Mouse (Mus musculus) embryonic facial prominence, embryonic 13.5 days (tissue): Measurements from ENCODE around the gene Cacna1s. TPM values are rescaled to one million over a fixed set of nuclear protein-coding genes. Genes with fewer than 3 reads are reported as not detected.

Source experiments
- ATAC-seq: fragments of 200-750 bp; cut with Nextera tagmentation; 2 replicates; pipeline ENCODE4 v1.8.0; 2017; ENCODE audit warnings: low read depth; ENCODE audit not compliant: insufficient number of reproducible peaks, insufficient read depth, low FRiP score, low TSS enrichment
- H3K27ac ChIP-seq: fragments of 300-500 bp; sonication (generic); 2 replicates; pipeline ENCODE4 v1.5.1; 2015; ENCODE audit warnings: moderate library complexity, mild to moderate bottlenecking, inconsistent platforms
- H3K27me3 ChIP-seq: fragments of 300-500 bp; sonication (generic); 2 replicates; pipeline ENCODE4 v1.6.1; 2015; ENCODE audit warnings: mild to moderate bottlenecking, inconsistent platforms
- H3K36me3 ChIP-seq: fragments of 300-500 bp; sonication (generic); 2 replicates; pipeline ENCODE4 v1.6.1; 2015; ENCODE audit warnings: mild to moderate bottlenecking, inconsistent platforms
- H3K4me1 ChIP-seq: fragments of 300-500 bp; sonication (generic); 2 replicates; pipeline ENCODE4 v1.6.1; 2015; ENCODE audit warnings: inconsistent platforms
- H3K4me2 ChIP-seq: fragments of 300-500 bp; sonication (generic); 2 replicates; pipeline ENCODE4 v1.6.1; 2015; ENCODE audit warnings: moderate library complexity, mild to moderate bottlenecking, inconsistent platforms
- H3K4me3 ChIP-seq: fragments of 300-500 bp; sonication (generic); 2 replicates; pipeline ENCODE4 v1.5.1; 2015; ENCODE audit warnings: mild to moderate bottlenecking, inconsistent platforms
- H3K9ac ChIP-seq: fragments of 300-500 bp; sonication (generic); 2 replicates; pipeline ENCODE4 v1.6.1; 2015; ENCODE audit warnings: mild to moderate bottlenecking, inconsistent platforms
- H3K9me3 ChIP-seq: fragments of 300-500 bp; sonication (generic); 2 replicates; pipeline ENCODE4 v1.6.1; 2016; ENCODE audit warnings: inconsistent platforms
- WGBS: fragments of 180-500 bp; shearing (Covaris S2); methylation state at CpG from one replicate; pipeline ENCODE4 v1.1.7; 2015; ENCODE audit warnings: mixed read lengths; 5-methylcytosine and 5-hydroxymethylcytosine counted together
- polyA plus RNA-seq: library from polyadenylated mRNA; unstranded; fragments of >200 nt; fragmentation: Nextera tagmentation; extraction: Ambion mirVana; gene quantifications from 2 replicates; pipeline ENCODE4 v1.2.1, GENCODE M21; 2015

The Cacna1s gene
- polyA plus RNA-seq, 1 experiment from 2014 or later, result 1.3 TPM

- H3K4me3 ChIP-seq, result no peak overlapping the region
- ATAC-seq, result 0 out of 2 replicates have a peak, but pooled peaks have one; percentile 26
- no peaks in the 10 kb centered on the region for H3K36me3 ChIP-seq
- H3K27ac ChIP-seq, result no peak overlapping the region
- no peaks in the 10 kb centered on the region for H3K4me1 ChIP-seq
- no peak overlapping the region for H3K4me2 ChIP-seq
- WGBS, result 70% methylated on average over 9 of the region's 9 CpGs
- H3K9me3 ChIP-seq, result no peaks in the 10 kb centered on the region
- H3K27me3 ChIP-seq, result no peaks in the 10 kb centered on the region
- H3K9ac ChIP-seq, result no peak overlapping the region
These were observed 37.0 kb downstream of the Cacna1s start for GRCm38 (mm10) chr1:136089368-136090165.

- 75% methylated on average over 3 of the region's 3 CpGs for WGBS
- H3K27ac ChIP-seq, result no peak overlapping the region
- H3K4me2 ChIP-seq, result no peak overlapping the region
- ATAC-seq, result no peak
- H3K4me3 ChIP-seq, result no peak overlapping the region
- no peaks in the 10 kb centered on the region for H3K27me3 ChIP-seq
- no peaks in the 10 kb centered on the region for H3K36me3 ChIP-seq
- no peak overlapping the region for H3K9ac ChIP-seq
- no peaks in the 10 kb centered on the region for H3K9me3 ChIP-seq
- no peaks in the 10 kb centered on the region for H3K4me1 ChIP-seq
These were observed 41.2 kb downstream of the Cacna1s start for GRCm38 (mm10) chr1:136093726-136094125.

- no peak overlapping the region for H3K9ac ChIP-seq
- H3K4me1 ChIP-seq, result no peaks in the 10 kb centered on the region
- no peak for ATAC-seq
- H3K4me3 ChIP-seq, result no peak overlapping the region
- no peaks in the 10 kb centered on the region for H3K27me3 ChIP-seq
- no peak overlapping the region for H3K27ac ChIP-seq
- H3K9me3 ChIP-seq, result no peaks in the 10 kb centered on the region
- WGBS, result 84% methylated on average over 5 of the region's 5 CpGs
- no peaks in the 10 kb centered on the region for H3K36me3 ChIP-seq
- no peak overlapping the region for H3K4me2 ChIP-seq
These were observed 42.3 kb downstream of the Cacna1s start for GRCm38 (mm10) chr1:136094807-136095206.

GRCm38 (mm10) chr1:136102094-136102493 lies 49.5 kb downstream of the Cacna1s start:
- H3K27ac ChIP-seq, result no peak overlapping the region
- peaks cover 13% of the 10 kb centered on the region for H3K4me1 ChIP-seq
- no peak overlapping the region for H3K4me3 ChIP-seq
- H3K27me3 ChIP-seq, result no peaks in the 10 kb centered on the region
- ATAC-seq, result no peak
- no peaks in the 10 kb centered on the region for H3K36me3 ChIP-seq
- H3K9ac ChIP-seq, result no peak overlapping the region
- WGBS, result 70% methylated on average over 4 of the region's 4 CpGs
- no peak overlapping the region for H3K4me2 ChIP-seq
- H3K9me3 ChIP-seq, result no peaks in the 10 kb centered on the region

GRCm38 (mm10) chr1:136102551-136102950 lies 50.0 kb downstream of the Cacna1s start:
- Histone ChIP-seq H3K9ac (no peak overlapping the region), H3K27ac (no peak overlapping the region), H3K4me2 (no peak overlapping the region), H3K9me3 (no peaks in the 10 kb centered on the region), H3K36me3 (no peaks in the 10 kb centered on the region), H3K4me1 (peaks cover 13% of the 10 kb centered on the region), H3K4me3 (no peak overlapping the region), H3K27me3 (no peaks in the 10 kb centered on the region)
- ATAC-seq, result no peak
- 86% methylated on average over 3 of the region's 3 CpGs for WGBS

- Histone ChIP-seq H3K27me3 (no peaks in the 10 kb centered on the region), H3K4me2 (no peak overlapping the region), H3K9me3 (no peaks in the 10 kb centered on the region), H3K9ac (no peak overlapping the region), H3K4me3 (no peak overlapping the region), H3K27ac (no peak overlapping the region), H3K4me1 (peaks cover 13% of the 10 kb centered on the region), H3K36me3 (no peaks in the 10 kb centered on the region)
- WGBS, result 79% methylated on average over 2 of the region's 2 CpGs
- no peak for ATAC-seq
These were observed 50.4 kb downstream of the Cacna1s start for GRCm38 (mm10) chr1:136102981-136103380.

GRCm38 (mm10) chr1:136103696-136104095 lies 51.1 kb downstream of the Cacna1s start:
- Histone ChIP-seq H3K9ac (no peak overlapping the region), H3K36me3 (no peaks in the 10 kb centered on the region), H3K4me1 (peaks cover 13% of the 10 kb centered on the region), H3K27me3 (no peaks in the 10 kb centered on the region), H3K27ac (no peak overlapping the region), H3K9me3 (no peaks in the 10 kb centered on the region), H3K4me3 (no peak overlapping the region), H3K4me2 (no peak overlapping the region)
- no peak for ATAC-seq
- 83% methylated on average over 7 of the region's 7 CpGs for WGBS

- Histone ChIP-seq H3K4me2 (no peak overlapping the region), H3K9ac (no peak overlapping the region), H3K27ac (no peak overlapping the region), H3K27me3 (no peaks in the 10 kb centered on the region), H3K9me3 (no peaks in the 10 kb centered on the region), H3K36me3 (no peaks in the 10 kb centered on the region), H3K4me3 (no peak overlapping the region), H3K4me1 (peaks cover 15% of the 10 kb centered on the region)
- WGBS, result 50% methylated on average over 4 of the region's 4 CpGs
- ATAC-seq, result no peak
These were observed 52.2 kb downstream of the Cacna1s start for GRCm38 (mm10) chr1:136104741-136105140.

GRCm38 (mm10) chr1:136109464-136109863 lies 56.9 kb downstream of the Cacna1s start:
- no peak for ATAC-seq
- H3K9ac ChIP-seq, result no peak overlapping the region
- peaks cover 9% of the 10 kb centered on the region for H3K4me1 ChIP-seq
- H3K27ac ChIP-seq, result no peak overlapping the region
- H3K4me3 ChIP-seq, result no peak overlapping the region
- H3K4me2 ChIP-seq, result no peak overlapping the region
- 69% methylated on average over 2 of the region's 2 CpGs for WGBS
- H3K36me3 ChIP-seq, result no peaks in the 10 kb centered on the region
- H3K9me3 ChIP-seq, result no peaks in the 10 kb centered on the region
- 0 out of 2 replicates have a peak, but pooled peaks cover 2% of the 10 kb centered on the region for H3K27me3 ChIP-seq

GRCm38 (mm10) chr1:136116183-136116582 lies 63.6 kb downstream of the Cacna1s start:
- no peaks in the 10 kb centered on the region for H3K9me3 ChIP-seq
- H3K27me3 ChIP-seq, result 0 out of 2 replicates have a peak, but pooled peaks cover 2% of the 10 kb centered on the region
- H3K4me3 ChIP-seq, result no peak overlapping the region
- no peak overlapping the region for H3K4me2 ChIP-seq
- no peak overlapping the region for H3K27ac ChIP-seq
- ATAC-seq, result no peak
- H3K4me1 ChIP-seq, result peaks cover 20% of the 10 kb centered on the region
- WGBS, result 31% methylated on average over 3 of the region's 3 CpGs
- no peak overlapping the region for H3K9ac ChIP-seq
- no peaks in the 10 kb centered on the region for H3K36me3 ChIP-seq

- WGBS, result 84% methylated on average over 9 of the region's 9 CpGs
- no peak overlapping the region for H3K27ac ChIP-seq
- H3K9ac ChIP-seq, result no peak overlapping the region
- ATAC-seq, result no peak
- peaks cover 20% of the 10 kb centered on the region for H3K4me1 ChIP-seq
- no peak overlapping the region for H3K4me3 ChIP-seq
- H3K36me3 ChIP-seq, result no peaks in the 10 kb centered on the region
- no peak overlapping the region for H3K4me2 ChIP-seq
- no peaks in the 10 kb centered on the region for H3K27me3 ChIP-seq
- H3K9me3 ChIP-seq, result no peaks in the 10 kb centered on the region
These were observed 64.5 kb downstream of the Cacna1s start for GRCm38 (mm10) chr1:136117069-136117468.

GRCm38 (mm10) chr1:136118875-136119274 lies 66.3 kb downstream of the Cacna1s start:
- Histone ChIP-seq H3K4me1 (peaks cover 20% of the 10 kb centered on the region), H3K36me3 (no peaks in the 10 kb centered on the region), H3K27ac (0 out of 2 replicates have a peak overlapping the region, but pooled peaks have one; percentile 33), H3K9me3 (no peaks in the 10 kb centered on the region), H3K4me3 (no peak overlapping the region), H3K4me2 (no peak overlapping the region), H3K9ac (no peak overlapping the region), H3K27me3 (no peaks in the 10 kb centered on the region)
- 16% methylated on average over 8 of the region's 8 CpGs for WGBS
- ATAC-seq, result 0 out of 2 replicates have a peak, but pooled peaks have one; percentile 16
